Mouse (Mus musculus): ENCODE measurements at regions not wholly inside any gene's neighbourhood (a gene's known extent, or its start where the extent isn't known, plus 50 kb on each side); places are given as distances from the start of the nearest gene placed in this dataset.

DNA sequence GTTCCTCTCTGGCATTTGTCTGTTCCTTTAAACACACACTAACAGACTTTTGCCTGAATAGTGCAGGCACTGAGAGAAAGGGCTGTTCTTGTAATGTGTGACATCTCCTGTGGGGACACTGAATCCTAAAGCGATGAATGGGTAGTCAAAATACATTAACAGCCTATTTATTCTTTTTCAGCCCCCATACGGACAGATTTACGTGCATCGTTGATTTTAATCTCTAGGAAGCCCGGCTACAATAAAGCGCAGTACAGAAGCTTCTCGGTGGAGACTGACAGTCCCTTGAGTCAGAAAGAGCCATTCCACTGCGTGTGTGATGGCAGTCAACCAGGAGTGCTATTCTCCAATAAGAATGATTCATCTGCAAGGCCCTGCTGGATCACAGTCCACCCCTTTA is 598.2 kb downstream of the Trib2 start:
- Histone ChIP-seq H3K9me3 (ENCODE audit: control insufficient read depth, insufficient read depth, low read depth, low read length) (no peaks in the 10 kb centered on the region), H3K4me3 (ENCODE audit: insufficient read depth in 1 of 2, low read depth in 1 of 2, low read length in 2 of 2, poor library complexity in 1 of 2, severe bottlenecking in 1 of 2) (no peak overlapping the region), H3K9ac (ENCODE audit: insufficient read depth, low read depth, low read length, poor library complexity, severe bottlenecking) (no peak overlapping the region), H3K27ac (ENCODE audit: insufficient read depth, low read depth, low read length, poor library complexity, severe bottlenecking) (no peak overlapping the region), H3K4me1 (ENCODE audit: control insufficient read depth in 2 of 2, insufficient read depth in 2 of 2, low read length in 2 of 2, poor library complexity in 1 of 2) (no peaks in the 10 kb centered on the region), H3K36me3 (ENCODE audit: control insufficient read depth, insufficient read depth, low read length, poor library complexity, severe bottlenecking) (no peaks in the 10 kb centered on the region)
- TF ChIP-seq ZC3H11A (IDR thresholded peaks at IDR 0.05; ENCODE audit: borderline replicate concordance, low read depth, low read length) (no peak), MAFK (IDR thresholded peaks at IDR 0.05; ENCODE audit: insufficient read depth, low read depth, low read length) (no peak), HCFC1 (IDR thresholded peaks at IDR 0.05; ENCODE audit: borderline replicate concordance, insufficient read depth, low read length) (no peak), ZNF384 (IDR thresholded peaks at IDR 0.05; ENCODE audit: low read depth, low read length) (no peak), CHD2 (IDR thresholded peaks at IDR 0.05; ENCODE audit: low read depth, low read length) (no peak)
- in situ Hi-C loops (cut with MboI; ENCODE audit: low sequenced_read_pairs in 2 of 2, unreplicated experiment in 2 of 2), result no loop called here
- DNase-seq (ENCODE audit: low read depth, low spot score), result no peak

DNA sequence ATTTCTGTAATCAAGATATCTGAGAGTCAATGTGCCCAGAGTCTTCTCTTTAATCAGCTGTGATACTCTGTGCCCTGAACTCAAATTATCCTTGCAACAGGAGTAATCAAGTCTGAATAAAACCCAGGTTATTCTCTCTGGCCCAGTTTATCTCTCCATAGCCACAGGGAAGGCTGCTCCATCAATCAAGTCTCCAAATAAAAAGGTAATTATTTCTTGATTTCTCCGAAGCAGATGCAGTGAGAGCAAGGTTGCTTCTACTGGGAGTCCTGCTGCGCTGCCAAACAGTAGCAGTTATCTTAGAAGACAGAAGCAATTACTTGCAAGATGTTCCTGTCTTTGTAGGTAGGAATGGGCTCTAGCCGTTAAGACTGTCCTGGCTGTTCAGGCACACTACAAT is 600.5 kb downstream of the Trib2 start:
- in situ Hi-C loops (cut with MboI; ENCODE audit: low sequenced_read_pairs in 2 of 2, unreplicated experiment in 2 of 2), result no loop called here

DNA sequence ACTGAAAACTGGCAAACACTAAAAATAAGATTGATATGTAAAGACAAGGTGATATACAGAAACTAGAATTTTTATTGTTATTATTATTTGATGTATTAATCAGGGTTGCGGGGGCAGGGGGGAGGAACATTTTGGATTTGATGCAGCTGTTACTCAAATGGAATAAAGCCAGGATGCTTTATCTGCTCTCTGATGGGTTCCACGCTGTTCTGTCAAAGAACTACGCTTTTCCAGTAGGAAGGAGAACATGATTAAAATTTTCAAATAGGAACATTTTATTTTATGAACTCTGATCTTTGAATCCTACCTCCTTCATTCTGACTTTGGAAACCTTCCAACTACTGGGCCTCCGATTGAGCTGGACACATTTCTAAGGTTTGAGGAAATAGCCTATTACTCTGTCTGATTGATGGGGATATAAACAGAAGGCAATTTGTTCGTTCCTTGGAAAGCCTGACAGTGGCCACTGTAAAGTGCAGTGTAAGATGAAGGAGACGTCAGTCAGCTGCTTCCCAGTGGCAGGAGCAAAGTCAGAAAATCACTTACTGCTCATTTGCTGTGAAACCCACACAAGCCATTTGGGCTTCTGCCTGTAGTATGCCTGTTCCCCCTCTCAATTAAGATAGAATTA is 642.2 kb downstream of the Trib2 start:
- no peaks in the 10 kb centered on the region for H3K9me3 ChIP-seq (ENCODE audit: control insufficient read depth, insufficient read depth, low read depth, low read length)
- no peak overlapping the region for H3K9ac ChIP-seq (ENCODE audit: insufficient read depth, low read depth, low read length, poor library complexity, severe bottlenecking)
- H3K27ac ChIP-seq (ENCODE audit: insufficient read depth, low read depth, low read length, poor library complexity, severe bottlenecking), result no peak overlapping the region
- in situ Hi-C loops (cut with MboI; ENCODE audit: low sequenced_read_pairs in 2 of 2, unreplicated experiment in 2 of 2), result no loop called here
- TF ChIP-seq ZC3H11A (IDR thresholded peaks at IDR 0.05; ENCODE audit: borderline replicate concordance, low read depth, low read length) (no peak), CHD2 (IDR thresholded peaks at IDR 0.05; ENCODE audit: low read depth, low read length) (no peak), MAFK (IDR thresholded peaks at IDR 0.05; ENCODE audit: insufficient read depth, low read depth, low read length) (no peak), ZNF384 (IDR thresholded peaks at IDR 0.05; ENCODE audit: low read depth, low read length) (no peak), HCFC1 (IDR thresholded peaks at IDR 0.05; ENCODE audit: borderline replicate concordance, insufficient read depth, low read length) (no peak)
- DNase-seq (ENCODE audit: low read depth, low spot score), result no peak
- H3K4me3 ChIP-seq (ENCODE audit: insufficient read depth in 1 of 2, low read depth in 1 of 2, low read length in 2 of 2, poor library complexity in 1 of 2, severe bottlenecking in 1 of 2), result no peak overlapping the region
- H3K4me1 ChIP-seq (ENCODE audit: control insufficient read depth in 2 of 2, insufficient read depth in 2 of 2, low read length in 2 of 2, poor library complexity in 1 of 2), result no peaks in the 10 kb centered on the region
- no peaks in the 10 kb centered on the region for H3K36me3 ChIP-seq (ENCODE audit: control insufficient read depth, insufficient read depth, low read length, poor library complexity, severe bottlenecking)

More for the DNA sequence above, 600.5 kb downstream of the Trib2 start:
- Histone ChIP-seq H3K4me1 (ENCODE audit: control insufficient read depth in 2 of 2, insufficient read depth in 2 of 2, low read length in 2 of 2, poor library complexity in 1 of 2) (no peaks in the 10 kb centered on the region), H3K9me3 (ENCODE audit: control insufficient read depth, insufficient read depth, low read depth, low read length) (no peaks in the 10 kb centered on the region), H3K36me3 (ENCODE audit: control insufficient read depth, insufficient read depth, low read length, poor library complexity, severe bottlenecking) (no peaks in the 10 kb centered on the region), H3K27ac (ENCODE audit: insufficient read depth, low read depth, low read length, poor library complexity, severe bottlenecking) (no peak overlapping the region), H3K4me3 (ENCODE audit: insufficient read depth in 1 of 2, low read depth in 1 of 2, low read length in 2 of 2, poor library complexity in 1 of 2, severe bottlenecking in 1 of 2) (no peak overlapping the region), H3K9ac (ENCODE audit: insufficient read depth, low read depth, low read length, poor library complexity, severe bottlenecking) (no peak overlapping the region)
- TF ChIP-seq CHD2 (IDR thresholded peaks at IDR 0.05; ENCODE audit: low read depth, low read length) (no peak), MAFK (IDR thresholded peaks at IDR 0.05; ENCODE audit: insufficient read depth, low read depth, low read length) (no peak), HCFC1 (IDR thresholded peaks at IDR 0.05; ENCODE audit: borderline replicate concordance, insufficient read depth, low read length) (no peak), ZC3H11A (IDR thresholded peaks at IDR 0.05; ENCODE audit: borderline replicate concordance, low read depth, low read length) (no peak), ZNF384 (IDR thresholded peaks at IDR 0.05; ENCODE audit: low read depth, low read length) (no peak)
- no peak for DNase-seq (ENCODE audit: low read depth, low spot score)

DNA sequence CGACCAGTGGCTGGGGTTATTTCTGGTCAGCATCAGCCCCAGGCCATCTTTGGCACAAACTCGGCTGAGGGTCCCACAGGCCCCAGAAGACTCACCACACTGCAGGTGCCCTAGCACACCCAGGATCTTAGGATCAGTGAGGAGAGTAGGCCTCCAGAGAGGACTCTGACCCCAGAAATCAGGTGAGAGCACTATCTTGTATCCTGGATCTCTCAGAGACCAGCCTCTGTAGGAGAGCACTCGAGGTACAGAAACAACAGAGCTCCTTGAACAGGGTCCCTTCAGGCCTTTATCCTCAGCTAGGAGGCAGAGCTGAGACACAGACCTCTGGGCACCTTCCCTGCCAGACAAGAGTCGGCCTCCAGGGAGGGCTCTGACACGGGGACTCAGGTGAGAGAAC is 654.1 kb downstream of the Trib2 start:
- Histone ChIP-seq H3K9ac (ENCODE audit: insufficient read depth, low read depth, low read length, poor library complexity, severe bottlenecking) (no peak overlapping the region), H3K27ac (ENCODE audit: insufficient read depth, low read depth, low read length, poor library complexity, severe bottlenecking) (no peak overlapping the region), H3K4me1 (ENCODE audit: control insufficient read depth in 2 of 2, insufficient read depth in 2 of 2, low read length in 2 of 2, poor library complexity in 1 of 2) (no peaks in the 10 kb centered on the region), H3K36me3 (ENCODE audit: control insufficient read depth, insufficient read depth, low read length, poor library complexity, severe bottlenecking) (no peaks in the 10 kb centered on the region), H3K4me3 (ENCODE audit: insufficient read depth in 1 of 2, low read depth in 1 of 2, low read length in 2 of 2, poor library complexity in 1 of 2, severe bottlenecking in 1 of 2) (no peak overlapping the region), H3K9me3 (ENCODE audit: control insufficient read depth, insufficient read depth, low read depth, low read length) (no peaks in the 10 kb centered on the region)
- no peak for TF ChIP-seq MAFK (IDR thresholded peaks at IDR 0.05; ENCODE audit: insufficient read depth, low read depth, low read length)
- no peak for DNase-seq (ENCODE audit: low read depth, low spot score)
- in situ Hi-C loops (cut with MboI; ENCODE audit: low sequenced_read_pairs in 2 of 2, unreplicated experiment in 2 of 2), result no loop called here

DNA sequence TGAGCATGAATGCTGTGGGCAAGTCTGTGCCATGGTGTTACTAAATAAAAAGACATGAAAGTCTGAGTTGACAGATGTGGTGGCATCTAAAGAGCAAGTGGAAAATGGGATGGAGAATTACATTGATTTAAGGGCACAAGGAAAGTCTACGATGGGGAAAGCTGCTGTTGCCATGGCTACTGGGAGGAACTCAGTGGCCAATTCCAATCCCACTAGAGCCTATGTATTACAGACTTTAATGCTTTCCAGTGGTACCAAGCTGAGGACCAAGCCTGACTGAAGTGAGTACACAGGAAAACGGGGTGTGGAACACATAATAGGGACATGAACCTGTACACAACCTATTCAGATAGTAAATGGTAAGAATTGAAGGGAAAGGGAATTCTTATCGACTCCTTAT is 654.9 kb downstream of the Trib2 start:
- Histone ChIP-seq H3K27ac (ENCODE audit: insufficient read depth, low read depth, low read length, poor library complexity, severe bottlenecking) (no peak overlapping the region), H3K9ac (ENCODE audit: insufficient read depth, low read depth, low read length, poor library complexity, severe bottlenecking) (no peak overlapping the region), H3K4me3 (ENCODE audit: insufficient read depth in 1 of 2, low read depth in 1 of 2, low read length in 2 of 2, poor library complexity in 1 of 2, severe bottlenecking in 1 of 2) (no peak overlapping the region), H3K9me3 (ENCODE audit: control insufficient read depth, insufficient read depth, low read depth, low read length) (no peaks in the 10 kb centered on the region), H3K36me3 (ENCODE audit: control insufficient read depth, insufficient read depth, low read length, poor library complexity, severe bottlenecking) (no peaks in the 10 kb centered on the region), H3K4me1 (ENCODE audit: control insufficient read depth in 2 of 2, insufficient read depth in 2 of 2, low read length in 2 of 2, poor library complexity in 1 of 2) (no peaks in the 10 kb centered on the region)
- no peak for TF ChIP-seq ZNF384 (IDR thresholded peaks at IDR 0.05; ENCODE audit: low read depth, low read length)
- TF ChIP-seq CHD2 (IDR thresholded peaks at IDR 0.05; ENCODE audit: low read depth, low read length), result no peak
- TF ChIP-seq HCFC1 (IDR thresholded peaks at IDR 0.05; ENCODE audit: borderline replicate concordance, insufficient read depth, low read length), result no peak
- no peak for TF ChIP-seq MAFK (IDR thresholded peaks at IDR 0.05; ENCODE audit: insufficient read depth, low read depth, low read length)
- TF ChIP-seq ZC3H11A (IDR thresholded peaks at IDR 0.05; ENCODE audit: borderline replicate concordance, low read depth, low read length), result no peak
- in situ Hi-C loops (cut with MboI; ENCODE audit: low sequenced_read_pairs in 2 of 2, unreplicated experiment in 2 of 2), result no loop called here
- no peak for DNase-seq (ENCODE audit: low read depth, low spot score)
